Mouse (Mus musculus): ENCODE measurements around the gene Gm11060.
A peak's percentile ranks its signal among the peaks of the same experiment; 100 is the strongest.

DNA sequence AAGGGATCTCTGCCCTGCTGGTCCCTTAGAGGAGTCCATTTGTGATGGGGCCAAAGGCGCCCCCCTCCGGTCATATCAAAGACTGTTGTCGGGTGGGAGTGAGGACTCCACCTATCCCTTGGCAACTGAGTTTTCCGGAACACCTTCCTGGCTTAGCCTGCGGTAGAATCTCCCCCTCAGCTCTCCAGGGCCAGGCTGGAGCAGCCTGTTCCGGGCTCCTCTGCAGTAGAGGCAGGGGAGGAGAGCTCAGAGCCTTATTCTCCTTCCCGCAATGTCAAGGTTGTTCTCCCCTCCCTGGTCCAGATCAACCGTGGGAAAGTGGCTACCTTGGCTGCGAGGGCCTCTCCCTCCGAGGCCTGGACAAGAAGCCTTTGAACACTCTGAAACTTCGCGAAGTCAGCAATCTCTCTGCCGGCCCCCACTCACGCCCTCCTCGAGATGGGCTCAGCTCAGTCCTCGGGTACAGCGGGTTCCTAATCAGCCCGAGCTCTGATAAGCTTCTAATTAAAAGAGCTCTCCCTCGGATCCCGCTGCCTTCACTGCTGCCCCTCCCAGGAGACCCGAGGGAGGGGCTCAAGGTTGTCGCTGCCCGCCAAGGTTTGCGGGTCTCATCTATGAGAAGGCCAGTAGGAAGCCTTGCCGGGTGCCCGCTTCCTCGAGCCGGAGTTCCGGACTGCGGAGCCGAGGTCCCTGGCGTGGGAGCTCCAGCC lies 38.7 kb downstream of the Gm11060 start:
- TF ChIP-seq CTCF (IDR thresholded peaks at IDR 0.05; ENCODE audit: low read depth), result peak; percentile 20; the same call in 1 of the 2 replicates
- no peak for TF ChIP-seq EP300 (IDR thresholded peaks at IDR 0.05; ENCODE audit: low read depth)

All from liver, embryonic 14.5 days (tissue).